Mouse (Mus musculus) urinary bladder, postnatal 4 days (tissue): ENCODE data around the gene Noto.

ENCODE experiments used
- DNase-seq, 2 experiments: peaks; one replicate each; pipeline ENCODE4 v3.0.0; 2021 to 2022; ENCODE audit warnings: low spot score in 2 of 2

The Noto gene

GRCm38 (mm10) chr6:85475581-85475980 lies 51.9 kb downstream of the Noto start:
- no peak for DNase-seq

- no peak for DNase-seq
Observed at GRCm38 (mm10) chr6:85477366-85477917, 53.8 kb downstream of the Noto start.

DNA sequence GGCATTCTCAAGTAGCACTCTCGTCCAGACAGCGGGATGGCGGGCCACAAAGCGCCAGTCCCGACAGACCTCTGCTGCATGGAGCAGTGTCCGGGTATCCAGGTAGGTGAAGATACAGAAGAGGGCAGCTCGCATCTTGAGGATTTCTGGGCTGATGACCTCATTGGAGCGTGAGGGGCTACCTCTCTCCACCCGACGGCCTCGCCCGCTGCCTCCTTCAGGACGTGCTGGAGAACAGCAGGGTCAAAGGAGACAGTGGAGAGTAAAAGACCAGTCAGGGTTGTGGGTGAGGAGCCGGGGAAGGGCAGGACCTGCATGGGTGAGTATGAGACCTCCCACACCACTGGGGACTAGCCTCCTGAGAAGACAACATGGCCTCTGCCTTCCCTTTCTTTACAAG lies 54.7 kb downstream of the Noto start:
- no peak for DNase-seq
